Mouse (Mus musculus) kidney, adult 8-10 months (tissue): Measurements from ENCODE around the gene Smpd1.

Experiments
- DNase-seq, 2 experiments: peaks; one replicate each; pipeline ENCODE4 v3.0.0; 2022

Smpd1 gene

DNA sequence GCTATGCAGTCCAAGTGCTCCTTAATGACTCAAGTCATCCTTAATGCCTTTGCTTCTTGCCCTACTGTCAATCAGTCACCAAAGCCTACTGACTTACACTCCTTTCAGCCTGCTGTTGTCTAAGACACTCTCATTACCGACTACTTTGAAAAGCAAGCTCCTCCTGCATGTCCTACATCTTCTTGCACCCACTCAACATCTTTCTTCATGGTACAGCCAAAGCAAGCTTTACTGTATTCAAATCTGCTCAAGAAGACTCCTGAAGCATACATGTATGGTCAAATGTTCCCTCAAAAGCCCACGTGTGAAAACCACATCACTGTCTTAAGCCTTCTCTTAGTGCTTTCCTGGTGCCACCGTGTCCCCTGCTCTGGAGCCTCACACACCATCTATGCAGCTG is 9.2 kb downstream of the Smpd1 start:
- DNase-seq, result no peak

DNA sequence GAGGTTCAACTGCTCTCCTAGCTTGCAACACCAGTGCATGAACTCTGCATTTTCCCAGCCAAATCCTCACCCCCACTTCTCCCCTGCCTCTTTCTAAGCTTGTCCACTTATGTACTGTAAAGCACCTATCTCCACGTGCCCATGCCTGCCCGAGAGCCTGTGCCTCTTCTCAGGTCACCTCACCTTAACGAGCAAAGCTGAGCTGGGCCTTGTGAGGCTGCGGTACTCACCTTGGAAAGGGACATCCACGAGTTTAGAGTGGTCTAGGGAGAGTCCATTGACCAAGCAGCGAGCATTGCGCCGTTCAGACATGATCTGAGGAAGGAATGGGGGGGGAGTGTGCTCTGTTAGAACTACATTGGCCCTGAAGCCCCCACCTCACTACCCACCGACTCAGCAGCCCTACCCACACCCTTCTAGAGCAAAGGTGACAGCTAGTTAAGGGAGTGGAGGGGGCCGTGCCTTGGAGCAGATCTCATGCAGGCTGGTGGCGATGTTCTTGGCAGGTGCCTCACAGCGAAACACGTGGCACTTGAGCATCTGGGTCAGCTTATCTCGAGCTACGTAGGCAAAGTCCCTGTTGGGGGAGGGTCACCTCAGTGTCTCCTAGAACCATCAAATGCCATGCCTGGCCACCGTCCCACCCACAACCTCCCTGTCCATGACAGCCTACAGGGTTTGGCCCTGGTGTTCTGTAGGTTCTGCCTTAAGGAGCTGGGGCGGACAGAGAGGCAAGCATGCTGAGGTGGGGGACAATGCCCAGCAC is 11.1 kb downstream of the Smpd1 start:
- no peak for DNase-seq

DNA sequence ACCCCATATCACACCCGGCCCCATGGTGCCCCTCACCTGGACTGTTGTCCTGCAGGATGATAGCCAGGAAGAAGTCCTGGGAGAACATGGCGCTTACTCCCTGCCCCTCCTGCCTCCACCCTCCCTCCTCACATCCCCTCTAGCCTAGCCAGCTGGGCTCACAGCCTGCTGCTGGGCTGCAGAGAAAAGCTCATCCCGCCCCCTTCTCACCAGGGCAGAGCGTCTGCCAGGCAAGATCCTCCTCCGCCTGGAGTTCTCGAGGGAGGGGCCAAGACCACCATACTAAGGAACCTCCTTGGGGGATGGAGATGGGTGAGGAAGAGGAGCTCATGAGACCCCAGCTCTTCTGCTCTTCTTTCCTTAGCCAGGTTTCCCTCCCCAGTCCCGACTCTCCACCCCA is 14.4 kb downstream of the Smpd1 start:
- no peak for DNase-seq

DNA sequence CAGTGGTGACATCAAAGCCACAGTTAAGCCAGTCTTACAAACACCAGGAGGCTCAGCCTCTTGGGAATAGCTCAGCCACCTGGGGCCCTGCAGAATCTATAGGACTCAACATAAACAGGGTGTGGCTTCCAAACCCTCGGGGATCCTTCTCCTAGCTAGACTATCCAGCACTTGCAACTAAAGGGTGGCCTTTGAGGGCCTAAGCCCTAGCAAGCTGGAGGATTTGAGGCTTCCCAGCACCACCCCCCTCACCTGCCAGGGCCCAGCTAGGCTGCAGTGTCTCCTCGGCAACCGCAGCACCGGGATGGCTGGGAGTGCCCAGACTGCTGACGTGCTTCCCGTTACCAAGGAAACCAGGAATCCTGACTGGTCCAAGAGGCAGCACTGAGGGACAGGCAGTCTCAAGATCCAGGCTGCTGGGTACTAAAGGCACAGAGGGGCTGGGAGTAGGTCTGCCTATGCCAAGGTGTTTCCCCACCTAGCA is 14.9 kb downstream of the Smpd1 start:
- DNase-seq, result peak in 1 of 2 experiments; percentile 19

DNA sequence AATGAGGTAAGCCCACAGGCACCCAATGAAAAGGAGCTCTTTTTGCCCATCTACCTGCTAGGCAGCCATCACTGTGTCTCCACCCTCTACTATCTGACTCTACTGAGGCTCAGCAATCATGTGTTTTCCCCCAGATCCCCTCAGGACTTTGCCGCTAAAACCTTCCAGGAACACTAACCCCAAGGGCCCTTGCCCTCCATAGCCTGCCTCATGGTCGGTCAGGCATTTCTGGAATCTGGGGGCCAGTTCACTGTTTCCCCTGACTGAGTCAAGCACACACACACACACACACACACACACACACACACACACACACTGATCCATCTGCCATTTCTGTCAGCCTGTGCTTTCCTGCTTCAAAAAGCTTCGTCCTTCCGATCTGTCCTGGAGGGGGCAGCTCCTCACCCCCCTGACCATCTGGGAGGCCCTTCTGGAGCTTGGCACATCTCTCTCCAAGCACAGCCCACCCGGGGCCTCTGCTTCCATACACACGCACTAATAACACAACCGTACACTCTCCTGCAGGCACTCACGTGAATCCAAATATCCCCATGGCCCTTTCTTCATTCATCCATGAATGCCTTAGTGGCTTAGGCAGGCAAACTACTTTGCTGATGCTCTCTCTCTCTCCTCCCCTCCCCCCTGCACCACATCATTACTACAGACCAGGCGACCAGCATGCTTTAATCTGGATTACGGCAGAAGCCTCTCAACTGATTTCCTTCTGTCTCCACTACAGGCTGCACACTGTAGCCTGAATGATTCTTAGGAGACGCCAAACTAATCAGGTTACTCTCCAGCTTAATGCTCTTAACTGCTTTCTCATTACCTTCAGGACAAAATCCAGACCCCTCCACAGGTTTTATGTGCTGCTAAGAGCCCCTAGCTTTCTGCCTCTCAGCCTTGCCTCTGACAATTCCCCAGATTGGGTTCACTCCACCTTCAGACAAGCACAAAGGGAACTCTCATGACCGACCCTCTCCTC is 15.6 kb downstream of the Smpd1 start:
- DNase-seq, result no peak

DNA sequence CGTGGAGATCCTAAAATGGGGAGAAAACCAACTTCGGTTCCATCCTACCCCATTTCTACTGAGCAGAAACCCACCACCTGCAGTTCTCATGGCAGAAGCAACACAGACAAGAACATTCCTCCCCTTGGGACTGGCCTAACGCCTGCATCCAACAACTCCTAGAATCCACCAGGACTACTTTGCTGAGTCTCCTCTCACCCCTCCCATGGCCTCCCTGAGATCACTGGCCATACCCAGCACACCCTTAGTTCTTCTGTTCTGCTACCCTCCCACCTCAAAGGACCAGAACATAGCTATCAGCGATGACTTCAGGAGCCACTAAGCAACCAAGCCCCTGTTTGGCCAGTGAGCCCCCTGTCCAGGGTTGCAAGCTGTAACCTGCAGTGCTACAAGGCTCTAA is 16.6 kb downstream of the Smpd1 start:
- no peak for DNase-seq

DNA sequence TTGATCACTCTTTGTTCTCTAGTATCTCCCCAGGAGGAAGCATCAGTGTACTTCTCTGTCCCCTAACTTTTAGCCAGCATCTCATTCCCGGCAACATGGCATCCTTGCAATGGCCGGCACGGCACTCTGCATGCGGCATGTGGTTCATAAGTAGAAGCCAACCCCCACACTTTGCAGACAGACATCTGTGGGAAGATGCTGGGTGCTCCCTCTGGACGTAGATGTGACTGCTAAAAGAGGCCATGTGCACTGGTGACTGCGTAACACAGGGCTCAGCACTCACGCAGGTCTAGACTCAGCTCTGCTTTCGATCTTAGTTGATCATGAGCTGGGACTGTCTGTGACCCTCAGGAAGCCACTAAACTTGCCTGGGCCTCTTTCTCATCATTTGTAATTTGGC is 18.8 kb downstream of the Smpd1 start:
- no peak for DNase-seq

DNA sequence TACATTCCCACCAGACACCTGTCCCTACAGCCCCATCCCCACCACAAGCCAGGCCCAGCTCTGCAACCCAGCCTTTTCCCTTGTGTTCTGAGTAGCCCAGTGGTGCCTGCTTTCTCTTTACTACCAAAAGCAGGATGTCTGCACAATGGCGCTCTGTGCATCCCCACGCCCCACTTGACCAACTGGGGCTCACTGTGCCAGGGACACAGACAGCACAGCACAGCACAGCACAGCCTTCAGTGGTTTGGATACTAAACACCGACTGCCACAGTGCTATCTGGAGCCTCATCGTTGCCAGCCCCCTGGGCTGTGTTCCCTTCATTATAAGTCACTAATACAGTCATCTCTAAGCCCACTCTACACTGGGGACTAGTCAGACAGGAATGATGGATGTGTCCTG is 20.4 kb downstream of the Smpd1 start:
- no peak for DNase-seq

DNA sequence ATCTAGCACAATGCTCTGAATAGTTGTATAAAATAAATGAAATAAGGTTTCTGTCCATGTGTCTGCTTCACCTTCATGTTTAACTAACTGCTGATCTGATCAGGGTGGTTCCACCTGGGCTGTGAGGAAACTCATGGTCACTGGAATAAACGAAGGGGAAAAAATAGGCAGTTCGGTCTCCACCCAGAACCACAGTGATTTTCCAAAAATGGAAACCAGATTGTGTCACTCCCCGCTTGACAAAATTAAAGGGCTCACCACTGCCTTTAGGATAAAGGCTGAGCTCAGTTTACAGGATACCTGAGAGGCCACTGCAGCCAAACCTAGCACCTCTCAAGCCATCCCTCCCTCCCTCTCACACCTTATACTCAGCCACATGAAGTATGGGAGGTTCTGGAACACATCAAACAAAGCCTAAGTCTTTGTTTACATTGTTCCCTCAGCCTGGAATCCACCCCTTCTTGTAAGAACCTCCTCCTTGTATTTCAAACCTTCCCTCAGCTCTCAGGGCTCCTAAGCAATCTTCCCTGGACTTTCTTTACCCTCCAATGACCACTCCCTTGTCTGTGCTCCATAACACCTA is 22.1 kb downstream of the Smpd1 start:
- no peak for DNase-seq

DNA sequence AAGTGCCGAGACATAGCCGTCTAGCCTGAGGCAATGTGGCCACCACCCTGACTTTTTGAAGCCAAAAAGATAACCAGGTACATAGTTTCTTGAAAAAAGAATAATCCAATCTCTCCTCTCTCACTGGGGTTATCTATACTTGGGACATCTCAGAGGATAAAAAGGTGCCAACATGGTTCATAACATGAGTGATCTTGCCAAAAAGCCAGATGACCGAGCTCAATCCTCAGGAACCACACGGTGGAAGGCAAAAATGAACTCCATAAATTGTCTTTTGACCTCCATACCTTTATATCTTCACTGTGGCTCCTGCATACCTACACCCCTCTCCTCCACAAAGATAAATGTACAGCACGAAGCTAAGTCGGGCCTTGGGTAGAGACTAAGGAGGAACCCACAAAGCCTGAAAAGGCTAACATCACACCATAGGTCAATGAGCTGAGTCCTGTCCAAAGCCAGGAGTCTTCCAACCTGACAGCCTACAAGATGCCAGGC is 23.3 kb downstream of the Smpd1 start:
- no peak for DNase-seq

DNA sequence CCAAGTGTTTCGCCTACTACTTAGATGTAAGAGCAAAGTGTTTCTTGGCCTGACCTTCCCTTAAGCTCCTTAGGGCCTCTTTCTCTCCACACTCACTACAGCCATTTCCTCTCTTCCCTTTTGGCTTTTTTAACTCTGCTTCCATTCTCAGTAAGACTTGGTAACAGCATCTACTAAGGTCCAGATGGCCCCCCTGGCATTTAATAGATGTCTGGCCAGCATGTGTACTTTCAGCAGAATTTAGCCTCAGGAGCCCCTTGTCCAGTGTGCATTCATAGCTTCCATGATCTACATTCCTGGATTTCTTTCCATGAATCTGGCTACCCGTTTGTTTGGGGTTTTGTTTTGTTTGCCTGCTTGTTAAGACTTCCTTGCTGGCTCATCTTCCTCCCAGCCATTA is 24.3 kb downstream of the Smpd1 start:
- no peak for DNase-seq

DNA sequence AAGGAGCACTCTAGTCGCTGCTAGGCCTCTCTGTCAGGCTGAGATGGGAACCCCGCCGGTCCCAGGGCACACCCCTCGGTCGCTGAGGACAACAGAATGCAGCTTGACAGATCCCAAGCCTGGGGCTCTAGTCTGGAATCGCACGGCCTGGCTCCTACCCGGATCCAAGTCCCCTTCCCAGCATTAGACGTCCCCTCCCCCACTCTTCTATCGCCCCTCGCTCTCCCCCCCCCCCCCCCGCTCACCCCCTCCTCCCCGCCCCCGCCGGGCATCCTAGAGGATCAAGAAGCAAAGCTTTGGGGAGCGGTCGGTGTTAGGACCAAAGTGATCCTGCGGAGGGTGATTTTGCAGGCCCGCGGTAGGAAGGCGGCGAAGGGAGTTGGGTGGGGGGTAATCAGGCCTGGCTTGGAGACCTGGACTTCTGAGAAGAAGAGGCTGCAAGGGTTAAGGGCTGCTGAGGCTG is 26.5 kb downstream of the Smpd1 start:
- DNase-seq, result peak; percentile 6 to 9

DNA sequence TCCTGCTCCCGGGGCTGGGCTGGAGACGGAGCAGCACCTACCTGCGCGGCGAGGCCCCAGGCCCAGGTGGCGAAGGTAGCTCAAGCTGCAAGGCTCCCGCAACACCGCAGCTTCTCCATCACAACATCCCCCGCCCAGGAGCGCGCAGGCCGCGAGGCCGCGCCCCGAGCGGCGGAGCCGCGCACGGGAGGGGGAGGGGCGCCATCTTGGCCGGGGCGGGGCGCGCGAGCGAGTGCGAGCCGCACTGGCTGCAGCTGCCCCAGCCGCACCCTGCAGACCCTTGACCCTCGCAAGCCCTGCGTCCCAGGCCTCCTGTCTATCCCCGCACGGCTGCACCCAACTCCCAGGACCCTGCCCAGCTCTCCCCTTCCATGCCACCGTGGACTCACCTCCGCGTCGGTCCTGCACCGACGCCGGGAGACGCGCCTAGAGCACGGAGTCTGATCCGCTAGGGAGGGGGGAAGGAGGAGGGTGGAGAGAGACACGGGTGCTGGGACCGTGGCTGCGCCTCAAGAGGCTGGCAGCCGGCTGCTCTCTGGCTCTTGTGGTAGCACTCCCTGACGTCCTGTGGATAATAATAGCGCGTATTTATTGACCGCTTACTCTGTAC is 27.0 kb downstream of the Smpd1 start, which contains the start of gene Apbb1:
Apbb1 (minus strand) TSS at position 560 of the 610 bp plus-strand sequence.
- DNase-seq, result peak; percentile 53 to 60

DNA sequence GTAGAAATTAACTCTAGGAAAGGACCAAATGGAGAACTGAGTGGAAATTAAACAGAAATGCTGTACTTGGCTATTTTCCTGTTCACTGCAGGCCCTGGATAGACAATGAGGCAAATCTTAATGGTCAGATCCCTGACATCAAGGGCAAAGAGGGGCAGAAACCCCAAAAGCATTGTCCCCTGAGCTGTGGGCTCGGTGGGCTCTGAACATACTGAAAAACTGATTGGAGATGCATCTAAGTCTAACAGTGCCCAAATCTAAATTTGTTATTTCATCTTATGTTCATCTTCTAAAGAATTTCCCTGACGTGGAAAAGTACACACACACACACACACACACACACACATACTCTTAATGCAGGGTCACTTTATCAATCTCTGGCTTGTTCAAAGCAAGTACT is 27.8 kb downstream of the Smpd1 start:
- DNase-seq, result no peak

DNA sequence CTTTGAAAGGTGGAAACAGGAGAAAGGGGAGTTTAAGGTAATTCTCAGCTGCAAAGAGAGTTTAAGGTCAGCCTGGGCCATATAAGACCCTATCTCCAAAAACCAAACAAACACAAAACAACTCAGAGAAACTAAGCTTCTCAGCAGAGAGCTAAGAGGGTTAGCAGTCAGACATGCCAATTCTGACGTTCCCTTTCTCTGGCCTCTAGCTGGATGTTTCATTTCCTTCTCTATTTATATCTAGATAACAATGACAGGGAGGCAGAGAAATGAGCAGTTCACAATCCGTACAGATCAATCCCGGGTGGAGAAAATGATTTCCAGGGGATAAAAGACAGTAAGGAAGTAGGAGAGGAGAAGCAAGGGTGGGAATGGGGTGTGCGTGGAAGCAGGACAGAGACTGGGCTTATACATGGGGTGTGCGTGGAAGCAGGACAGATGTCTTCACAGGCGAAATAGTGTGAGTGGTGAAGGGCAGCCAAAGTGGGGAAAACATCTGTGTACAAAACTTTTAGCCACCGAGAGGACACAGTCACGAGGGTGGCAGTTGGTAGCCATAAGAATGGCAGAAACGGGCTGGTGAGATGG is 34.3 kb downstream of the Smpd1 start:
- DNase-seq, result no peak

DNA sequence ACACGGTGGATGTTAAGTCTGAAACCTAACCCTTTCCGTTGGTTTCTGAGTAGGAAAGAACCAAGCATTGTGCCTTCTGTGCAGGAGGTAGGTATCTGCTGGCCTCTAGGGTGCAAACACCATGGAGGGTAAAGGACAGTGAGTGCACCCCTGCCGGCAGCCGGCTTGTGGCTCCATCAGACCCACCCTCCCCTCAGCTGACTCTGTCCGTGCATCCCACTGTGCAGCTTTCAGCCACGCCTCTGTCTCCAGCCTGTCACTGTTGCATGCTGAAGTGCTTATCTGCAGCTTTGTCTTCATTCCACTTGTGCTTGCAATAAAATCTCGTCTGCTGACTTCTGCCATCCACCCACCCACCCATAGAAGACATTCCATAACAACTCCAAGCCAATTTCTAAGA is 35.9 kb downstream of the Smpd1 start:
- DNase-seq, result no peak

DNA sequence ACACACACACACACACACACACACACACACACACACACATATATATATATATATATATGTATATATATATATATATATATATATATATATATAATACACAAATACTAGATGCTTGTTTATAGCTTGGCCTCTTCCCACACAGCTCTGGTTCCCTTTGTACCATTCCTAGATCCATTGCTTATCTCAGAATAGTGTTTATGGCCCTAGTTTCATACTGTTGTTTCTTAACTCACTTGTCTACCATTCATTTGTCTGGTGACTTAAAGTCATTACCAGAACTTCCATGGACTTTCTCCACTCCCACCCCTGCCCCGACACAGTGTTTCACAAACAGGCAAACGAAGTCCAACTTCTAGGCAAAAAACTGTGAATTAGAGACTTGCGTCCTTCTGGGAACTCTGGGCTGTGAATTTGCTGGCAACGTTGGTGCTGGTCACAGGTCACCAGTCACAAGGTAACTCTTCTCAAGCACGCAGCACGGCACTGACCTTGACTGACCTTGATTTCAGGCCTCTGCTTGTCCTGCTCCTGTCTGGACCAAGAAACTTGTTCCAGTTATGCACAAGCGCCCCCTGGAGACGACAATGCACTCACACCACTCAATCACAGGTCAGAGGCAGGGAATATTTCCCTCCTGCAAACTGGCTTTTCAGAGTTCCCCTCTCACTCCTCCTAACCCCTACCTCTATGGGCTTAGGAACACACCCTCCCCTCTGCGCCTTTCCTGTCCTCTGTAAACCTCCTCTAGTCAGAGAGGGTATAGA is 48.9 kb downstream of the Smpd1 start:
- DNase-seq, result peak; percentile 92 to 93
